Mouse (Mus musculus) MEL (cell line): ENCODE data around the gene Pigq.

Experiments
- CHD2 ChIP-seq: IDR thresholded peaks from 2 replicates; pipeline ENCODE4 v1.6.1; 2011; ENCODE audit warnings: low read length, improper control_type of control experiment
- CTCF ChIP-seq, 3 experiments: IDR thresholded peaks in 2 of 3; conservative IDR thresholded peaks in 1 of 3; 2 replicates each; pipeline ENCODE4 v1.5.1; 2011 to 2012; ENCODE audit warnings: low read length in 3 of 3, low read depth in 2 of 3, mild to moderate bottlenecking in 2 of 3, improper control_type of control experiment in 1 of 3, inconsistent platforms in 1 of 3, mixed read lengths in 1 of 3, moderate library complexity in 1 of 3; ENCODE audit not compliant: control insufficient read depth in 1 of 3, insufficient read depth in 1 of 3, poor library complexity in 1 of 3, severe bottlenecking in 1 of 3
- EP300 ChIP-seq, 2 experiments: IDR thresholded peaks; 2 replicates each; pipeline ENCODE4 v1.6.1; 2011; ENCODE audit warnings: improper control_type of control experiment in 2 of 2, low read length in 2 of 2, low read depth in 1 of 2, mild to moderate bottlenecking in 1 of 2
- GABPA ChIP-seq: IDR thresholded peaks from 2 replicates; pipeline ENCODE4 v1.6.1; 2012; ENCODE audit warnings: low read depth, mild to moderate bottlenecking, inconsistent platforms, low read length, improper control_type of control experiment, moderate library complexity
- HCFC1 ChIP-seq: IDR thresholded peaks from 2 replicates; pipeline ENCODE4 v1.6.1; 2012; ENCODE audit warnings: low read depth, mild to moderate bottlenecking, inconsistent platforms, low read length, improper control_type of control experiment, moderate library complexity
- MAFK ChIP-seq: IDR thresholded peaks from 2 replicates; pipeline ENCODE4 v1.6.1; 2011; ENCODE audit warnings: low read depth, mild to moderate bottlenecking, low read length, improper control_type of control experiment, borderline replicate concordance
- MAX ChIP-seq: IDR thresholded peaks from 2 replicates; pipeline ENCODE4 v1.6.1; 2011; ENCODE audit warnings: low read length, improper control_type of control experiment
- MAZ ChIP-seq: IDR thresholded peaks from 2 replicates; pipeline ENCODE4 v1.6.1; 2012; ENCODE audit warnings: low read depth, mild to moderate bottlenecking, inconsistent platforms, low read length, improper control_type of control experiment
- POLR2A ChIP-seq, 2 experiments: IDR thresholded peaks; 2 replicates each; pipeline ENCODE4 v1.6.1; 2011 to 2012; ENCODE audit warnings: low read length in 2 of 2, mild to moderate bottlenecking in 2 of 2, control low read depth in 1 of 2, improper control_type of control experiment in 1 of 2, low read depth in 1 of 2, moderate library complexity in 1 of 2; ENCODE audit not compliant: control insufficient read depth in 1 of 2, insufficient read depth in 1 of 2, poor library complexity in 1 of 2
- POLR2AphosphoS2 ChIP-seq: IDR thresholded peaks from 2 replicates; pipeline ENCODE4 v1.6.1; 2011; ENCODE audit warnings: low read length, improper control_type of control experiment
- RAD21 ChIP-seq: IDR thresholded peaks from 2 replicates; pipeline ENCODE4 v1.6.1; 2011; ENCODE audit warnings: mild to moderate bottlenecking, low read depth, low read length, improper control_type of control experiment
- TAL1 ChIP-seq: IDR thresholded peaks from 2 replicates; pipeline ENCODE4 v1.6.1; 2012; ENCODE audit warnings: mild to moderate bottlenecking, inconsistent platforms, low read length, moderate library complexity, mixed read lengths
- UBTF ChIP-seq: IDR thresholded peaks from 2 replicates; pipeline ENCODE4 v1.6.1; 2012; ENCODE audit warnings: low read depth, mild to moderate bottlenecking, inconsistent platforms, low read length, improper control_type of control experiment, moderate library complexity, borderline replicate concordance; ENCODE audit not compliant: insufficient read depth
- ZNF384 ChIP-seq: IDR thresholded peaks from 2 replicates; pipeline ENCODE4 v1.6.1; 2012; ENCODE audit warnings: low read depth, mild to moderate bottlenecking, inconsistent platforms, low read length, improper control_type of control experiment

GRCm38 (mm10) chr17:25993489-25993888 is 48.8 kb upstream of the Pigq start:
- TF ChIP-seq UBTF (no peak), POLR2A (IDR thresholded peaks at IDR 0.05; ENCODE audit: control insufficient read depth in 1 of 2, insufficient read depth in 1 of 2, low read depth in 1 of 2, low read length in 2 of 2, poor library complexity in 1 of 2) (no peak), EP300 (IDR thresholded peaks at IDR 0.05; ENCODE audit: low read depth in 1 of 2, low read length in 2 of 2) (no peak), MAZ (no peak), RAD21 (no peak), POLR2AphosphoS2 (no peak), TAL1 (no peak), MAFK (no peak), GABPA (no peak), ZNF384 (no peak), HCFC1 (no peak), MAX (no peak), CHD2 (no peak), CTCF (IDR thresholded peaks at IDR 0.05 in 2 of 3, conservative IDR thresholded peaks at IDR 0.05 in 1 of 3; ENCODE audit: control insufficient read depth in 1 of 3, insufficient read depth in 1 of 3, low read depth in 2 of 3, low read length in 3 of 3, poor library complexity in 1 of 3, severe bottlenecking in 1 of 3) (no peak)
